Mouse (Mus musculus) brown adipose tissue, adult 24 weeks (tissue): Measurements from ENCODE around the gene Dock9. TPM values are rescaled to one million over a fixed set of nuclear protein-coding genes. Genes with fewer than 3 reads are reported as not detected.

Experiments used
- H3K27ac ChIP-seq: fragments of 200-500 bp; replicated peaks from 2 replicates; pipeline ENCODE4 v1.5.1; 2012; ENCODE audit warnings: low read depth, mild to moderate bottlenecking, low read length
- H3K4me1 ChIP-seq: fragments of 200-500 bp; 2 replicates; pipeline ENCODE4 v1.6.1; 2012; ENCODE audit warnings: low read length, mixed read lengths; ENCODE audit not compliant: control insufficient read depth, insufficient read depth, insufficient read length
- H3K4me3 ChIP-seq: fragments of 200-500 bp; 2 replicates; pipeline ENCODE4 v1.5.1; 2012; ENCODE audit warnings: low read depth, mild to moderate bottlenecking, low read length, moderate library complexity; ENCODE audit not compliant: insufficient read depth
- polyA plus RNA-seq: library from polyadenylated mRNA; stranded (reverse); fragments of >200 nt; gene quantifications from 2 replicates; pipeline ENCODE4 v1.2.4, GENCODE M21; 2012; ENCODE audit not compliant: missing spikeins, insufficient read depth, insufficient read length

The Dock9 gene
- polyA plus RNA-seq, 1 experiment = 9.4 TPM

GRCm38 (mm10) chr14:121678913-121679312, 118.7 kb downstream of the Dock9 start:
- Histone ChIP-seq H3K27ac (peak overlapping the region; percentile 64), H3K4me3 (no peak overlapping the region), H3K4me1 (peaks cover 41% of the 10 kb centered on the region)

- Histone ChIP-seq H3K4me1 (peaks cover 41% of the 10 kb centered on the region), H3K27ac (peak overlapping the region; percentile 64), H3K4me3 (no peak overlapping the region)
These were observed 119.2 kb downstream of the Dock9 start for GRCm38 (mm10) chr14:121678445-121678844.

GRCm38 (mm10) chr14:121676596-121677330, 120.9 kb downstream of the Dock9 start:
- H3K4me3 ChIP-seq = no peak overlapping the region
- peak overlapping the region; percentile 14 for H3K27ac ChIP-seq
- peaks cover 39% of the 10 kb centered on the region for H3K4me1 ChIP-seq

- Histone ChIP-seq H3K4me3 (no peak overlapping the region), H3K4me1 (peaks cover 40% of the 10 kb centered on the region), H3K27ac (peak overlapping the region; percentile 14)
These were observed 121.5 kb downstream of the Dock9 start for GRCm38 (mm10) chr14:121676121-121676591.

- H3K27ac ChIP-seq = peak overlapping the region; percentile 69; the same call in 1 of the 2 replicates
- no peak overlapping the region for H3K4me3 ChIP-seq
- peaks cover 44% of the 10 kb centered on the region for H3K4me1 ChIP-seq
These were observed 122.1 kb downstream of the Dock9 start for GRCm38 (mm10) chr14:121675579-121675978.

GRCm38 (mm10) chr14:121675146-121675545, 122.5 kb downstream of the Dock9 start:
- H3K4me1 ChIP-seq = peaks cover 43% of the 10 kb centered on the region
- 0 out of 2 replicates have a peak overlapping the region, but pooled peaks have one; percentile 17 for H3K27ac ChIP-seq
- H3K4me3 ChIP-seq = no peak overlapping the region

- H3K4me3 ChIP-seq = no peak overlapping the region
- H3K4me1 ChIP-seq = peaks cover 17% of the 10 kb centered on the region
- 0 out of 2 replicates have a peak overlapping the region, but pooled peaks have one; percentile 14 for H3K27ac ChIP-seq
These were observed 127.6 kb downstream of the Dock9 start for GRCm38 (mm10) chr14:121670016-121670415.

GRCm38 (mm10) chr14:121666641-121667274, 130.9 kb downstream of the Dock9 start:
- Histone ChIP-seq H3K4me3 (no peak overlapping the region), H3K27ac (no peak overlapping the region), H3K4me1 (peaks cover 18% of the 10 kb centered on the region)

GRCm38 (mm10) chr14:121665693-121666273, 131.9 kb downstream of the Dock9 start:
- Histone ChIP-seq H3K4me1 (peaks cover 14% of the 10 kb centered on the region; the same call in 1 of the 2 replicates), H3K27ac (no peak overlapping the region), H3K4me3 (no peak overlapping the region)

- Histone ChIP-seq H3K27ac (no peak overlapping the region), H3K4me3 (no peak overlapping the region), H3K4me1 (peaks cover 11% of the 10 kb centered on the region; the same call in 1 of the 2 replicates)
These were observed 133.7 kb downstream of the Dock9 start for GRCm38 (mm10) chr14:121663913-121664312.

GRCm38 (mm10) chr14:121660918-121661317, 136.7 kb downstream of the Dock9 start:
- no peak overlapping the region for H3K4me3 ChIP-seq
- peaks cover 17% of the 10 kb centered on the region for H3K4me1 ChIP-seq
- H3K27ac ChIP-seq = peak overlapping the region; percentile 19

GRCm38 (mm10) chr14:121660167-121660894, 137.3 kb downstream of the Dock9 start:
- Histone ChIP-seq H3K4me3 (no peak overlapping the region), H3K4me1 (peaks cover 19% of the 10 kb centered on the region), H3K27ac (peak overlapping the region; percentile 24; the same call in 1 of the 2 replicates)

- 0 out of 2 replicates have a peak overlapping the region, but pooled peaks have one; percentile 13 for H3K27ac ChIP-seq
- no peak overlapping the region for H3K4me3 ChIP-seq
- H3K4me1 ChIP-seq = peaks cover 20% of the 10 kb centered on the region
These were observed 138.4 kb downstream of the Dock9 start for GRCm38 (mm10) chr14:121659061-121659824.

- Histone ChIP-seq H3K4me3 (no peak overlapping the region), H3K4me1 (peaks cover 20% of the 10 kb centered on the region), H3K27ac (no peak overlapping the region)
These were observed 139.1 kb downstream of the Dock9 start for GRCm38 (mm10) chr14:121658537-121658936.
